In genomic region chr13:9929978-9930377, GRCm38 (mm10) we compare ENCODE assay signal across 7 mouse cellular contexts.
DNase-seq lines count a peak whose midpoint lies in the region; ATAC-seq and TF ChIP-seq lines count a peak whose summit lies in the region.

No protein-coding gene starts in this region.

- H3K4me3 ChIP-seq in ES-E14 (ENCODE audit: insufficient read depth in 1 of 2, low read depth in 1 of 2, low read length in 2 of 2, poor library complexity in 1 of 2, severe bottlenecking in 1 of 2) = no peak overlapping the region
- no peak overlapping the region for H3K4me3 ChIP-seq in forebrain, embryonic 14.5 days (ENCODE audit: low read depth, low read length)
- no peak overlapping the region for H3K4me3 ChIP-seq in lung, embryonic 14.5 days (ENCODE audit: low read depth, low read length)

- no peak for TF ChIP-seq CTCF in lung, embryonic 14.5 days (IDR thresholded peaks at IDR 0.05; ENCODE audit: low read depth)

- H3K4me2 ChIP-seq in forebrain, embryonic 14.5 days (ENCODE audit: low read length) = no peak overlapping the region
- H3K4me2 ChIP-seq in lung, embryonic 14.5 days = no peak overlapping the region

- H3K27ac ChIP-seq in ES-E14 (ENCODE audit: insufficient read depth, low read depth, low read length, poor library complexity, severe bottlenecking) = no peak overlapping the region
- no peak overlapping the region for H3K27ac ChIP-seq in forebrain, embryonic 14.5 days (ENCODE audit: low read depth, low read length)
- no peak overlapping the region for H3K27ac ChIP-seq in lung, embryonic 14.5 days (ENCODE audit: low read depth)

- WGBS in forebrain, embryonic 14.5 days = 12% methylated on average over 2 of the region's 2 CpGs
- 39% methylated on average over 2 of the region's 2 CpGs for WGBS in lung, embryonic 14.5 days

- H3K9me3 ChIP-seq in ES-E14 (ENCODE audit: control insufficient read depth, insufficient read depth, low read depth, low read length) = no peaks in the 10 kb centered on the region
- H3K9me3 ChIP-seq in forebrain, embryonic 14.5 days (replicated peaks; ENCODE audit: control insufficient read depth, low read length) = no peaks in the 10 kb centered on the region
- H3K9me3 ChIP-seq in lung, embryonic 14.5 days (ENCODE audit: low read depth, low read length) = no peaks in the 10 kb centered on the region

- no peaks in the 10 kb centered on the region for H3K27me3 ChIP-seq in forebrain, embryonic 14.5 days (replicated peaks; ENCODE audit: control insufficient read depth, insufficient read depth, low read length)
- no peaks in the 10 kb centered on the region for H3K27me3 ChIP-seq in lung, embryonic 14.5 days (ENCODE audit: insufficient read depth, low read length)

- no peaks in the 10 kb centered on the region for H3K36me3 ChIP-seq in ES-E14 (ENCODE audit: control insufficient read depth, insufficient read depth, low read length, poor library complexity, severe bottlenecking)
- no peaks in the 10 kb centered on the region for H3K36me3 ChIP-seq in forebrain, embryonic 14.5 days (ENCODE audit: control insufficient read depth, insufficient read depth, low read length)
- H3K36me3 ChIP-seq in lung, embryonic 14.5 days (ENCODE audit: insufficient read depth) = no peaks in the 10 kb centered on the region

- ATAC-seq in forebrain, embryonic 14.5 days = peak; percentile 85
- peak; percentile 66 for ATAC-seq in lung, embryonic 14.5 days (ENCODE audit: insufficient read depth)

- H3K9ac ChIP-seq in ES-E14 (ENCODE audit: insufficient read depth, low read depth, low read length, poor library complexity, severe bottlenecking) = no peak overlapping the region
- no peak overlapping the region for H3K9ac ChIP-seq in forebrain, embryonic 14.5 days (ENCODE audit: low read length)
- H3K9ac ChIP-seq in lung, embryonic 14.5 days = no peak overlapping the region

- H3K4me1 ChIP-seq in ES-E14 (ENCODE audit: control insufficient read depth in 2 of 2, insufficient read depth in 2 of 2, low read length in 2 of 2, poor library complexity in 1 of 2) = no peaks in the 10 kb centered on the region
- H3K4me1 ChIP-seq in forebrain, embryonic 14.5 days (ENCODE audit: control insufficient read depth, insufficient read depth, low read length) = peaks cover 6% of the 10 kb centered on the region; the same call in 1 of the 2 replicates
- H3K4me1 ChIP-seq in lung, embryonic 14.5 days (ENCODE audit: insufficient read depth) = no peaks in the 10 kb centered on the region

- in situ Hi-C loops in ES-E14 (cut with MboI; ENCODE audit: low sequenced_read_pairs in 2 of 2, unreplicated experiment in 2 of 2) = no loop called here

- peak; percentile 66 for DNase-seq in 3T3-L1 (ENCODE audit: low read depth, low spot score)
- peak; percentile 20 for DNase-seq in ES-E14 (ENCODE audit: low read depth, low spot score)
- peak; percentile 81 for DNase-seq in forebrain, embryonic 14.5 days (ENCODE audit: low spot score)
- DNase-seq in lung, embryonic 14.5 days = peak; percentile 75
- DNase-seq in right cerebral cortex, postnatal 14 days = peak; percentile 33
- DNase-seq in kidney, postnatal 14 days = no peak
- no peak for DNase-seq in liver

TF ChIP-seq in ES-E14, 5 proteins besides CTCF, POLR2A, EP300 and RAD21:
- no peak for TF ChIP-seq ZNF384 (IDR thresholded peaks at IDR 0.05; ENCODE audit: low read depth, low read length)
- no peak for TF ChIP-seq ZC3H11A (IDR thresholded peaks at IDR 0.05; ENCODE audit: borderline replicate concordance, low read depth, low read length)
- no peak for TF ChIP-seq CHD2 (IDR thresholded peaks at IDR 0.05; ENCODE audit: low read depth, low read length)
- no peak for TF ChIP-seq MAFK (IDR thresholded peaks at IDR 0.05; ENCODE audit: insufficient read depth, low read depth, low read length)
- no peak for TF ChIP-seq HCFC1 (IDR thresholded peaks at IDR 0.05; ENCODE audit: borderline replicate concordance, insufficient read depth, low read length)
TF ChIP-seq in ES-E14: peak in this region for 0.

Comparison
In these comparisons a context has a peak if more than half of its experiments do, and no peak if none do; other contexts are left out.
1. DNase-seq: peak in 3T3-L1 (single experiment), ES-E14 (single experiment), forebrain, embryonic 14.5 days (single experiment), lung, embryonic 14.5 days (single experiment) and right cerebral cortex, postnatal 14 days (single experiment); none in kidney, postnatal 14 days (single experiment) and liver (single experiment).